Mouse (Mus musculus) ES-Bruce4 (cell line): ENCODE data around the gene Thpo.

Source experiments
- CTCF ChIP-seq: IDR thresholded peaks from one replicate; pipeline ENCODE4 v1.8.1; 2011; ENCODE audit warnings: low read depth, low read length
- POLR2A ChIP-seq: IDR thresholded peaks from one replicate; pipeline ENCODE4 v1.8.1; 2011; ENCODE audit warnings: low read length; ENCODE audit not compliant: insufficient read depth

- TF ChIP-seq CTCF, result no peak
- TF ChIP-seq POLR2A, result no peak
Measured at GRCm38 (mm10) chr16:20779846-20780245, 45.5 kb upstream of the Thpo start.
